Mouse (Mus musculus) naive thymus-derived CD4-positive, alpha-beta T cell, adult 2 months (primary cell): ENCODE results near the gene Add3.
"Not testable (repeated sequence)": the region's sequence is repeated elsewhere in the genome, so short reads cannot be mapped to it uniquely, and the experiment has no call there.

ENCODE experiments used
- DNase-seq: peaks from one replicate; pipeline ENCODE4 v3.0.0-alpha.2; 2011; ENCODE audit warnings: low read depth

The Add3 gene

GRCm38 (mm10) chr19:53193964-53194582, 53.8 kb downstream of the Add3 start:
- DNase-seq: peak; percentile 83

- DNase-seq: peak; percentile 77
These were observed 54.7 kb downstream of the Add3 start for GRCm38 (mm10) chr19:53194751-53195520.

GRCm38 (mm10) chr19:53196961-53197360, 56.7 kb downstream of the Add3 start:
- no peak for DNase-seq

- DNase-seq: peak; percentile 46
These were observed 57.5 kb downstream of the Add3 start for GRCm38 (mm10) chr19:53197766-53198165.

- peak; percentile 77 for DNase-seq
These were observed 58.7 kb downstream of the Add3 start for GRCm38 (mm10) chr19:53198706-53199572.

GRCm38 (mm10) chr19:53199711-53200110, 59.5 kb downstream of the Add3 start:
- no peak for DNase-seq

- no peak for DNase-seq
These were observed 61.9 kb downstream of the Add3 start for GRCm38 (mm10) chr19:53202116-53202515.

- DNase-seq: no peak
These were observed 66.7 kb downstream of the Add3 start for GRCm38 (mm10) chr19:53206986-53207385.

- DNase-seq: no peak
These were observed 68.6 kb downstream of the Add3 start for GRCm38 (mm10) chr19:53208830-53209229.

- no peak for DNase-seq
These were observed 70.0 kb downstream of the Add3 start for GRCm38 (mm10) chr19:53210251-53210650.

GRCm38 (mm10) chr19:53215352-53215751, 75.1 kb downstream of the Add3 start:
- DNase-seq: no peak

- DNase-seq: peak; percentile 66
These were observed 76.7 kb downstream of the Add3 start for GRCm38 (mm10) chr19:53216761-53217538.

GRCm38 (mm10) chr19:53217837-53218236, 77.6 kb downstream of the Add3 start:
- DNase-seq: no peak

- DNase-seq: no peak
These were observed 79.1 kb downstream of the Add3 start for GRCm38 (mm10) chr19:53219305-53219704.

- DNase-seq: no peak
These were observed 80.9 kb downstream of the Add3 start for GRCm38 (mm10) chr19:53221186-53221585.

GRCm38 (mm10) chr19:53225249-53226070, 85.2 kb downstream of the Add3 start:
- DNase-seq: not testable (repeated sequence)

- no peak for DNase-seq
These were observed 86.4 kb downstream of the Add3 start for GRCm38 (mm10) chr19:53226651-53227050.

- DNase-seq: no peak
These were observed 88.0 kb downstream of the Add3 start for GRCm38 (mm10) chr19:53228064-53228794.

GRCm38 (mm10) chr19:53230942-53231815, 90.9 kb downstream of the Add3 start:
- DNase-seq: no peak
